Mouse (Mus musculus) heart, postnatal 14 days (tissue): ENCODE data around the gene Eva1c. TPM values are rescaled to one million over a fixed set of nuclear protein-coding genes. Genes with fewer than 3 reads are reported as not detected.

Experiments
- DNase-seq, 2 experiments: peaks; one replicate each; pipeline ENCODE4 v3.0.0; 2021 to 2022
- intact Hi-C: fragments of 180-260 bp; cut with DNase I; formaldehyde crosslinking; loops from one replicate; pipeline ENCODE4 v1.15.1; 2025
- long read RNA-seq, 2 experiments: library from polyadenylated mRNA; stranded (forward); transcript quantifications; one replicate each; pipeline ENCODE4 v2.0.0; 2021
- total RNA-seq, 2 experiments: library from RNA; stranded (reverse); gene quantifications; 2 replicates each; pipeline ENCODE4 v1.2.3; 2021

Eva1c gene
- 1 to 10 TPM; 2.3 to 2.7 TPM for total RNA-seq
- long read RNA-seq, experiment 1, partial matches to known transcripts, result 0 of 3 reads
- long read RNA-seq, experiment 1, other reads (novel, unspliced or antisense), result 1 of 3 reads
- long read RNA-seq, experiment 2, result 0 reads

DNA sequence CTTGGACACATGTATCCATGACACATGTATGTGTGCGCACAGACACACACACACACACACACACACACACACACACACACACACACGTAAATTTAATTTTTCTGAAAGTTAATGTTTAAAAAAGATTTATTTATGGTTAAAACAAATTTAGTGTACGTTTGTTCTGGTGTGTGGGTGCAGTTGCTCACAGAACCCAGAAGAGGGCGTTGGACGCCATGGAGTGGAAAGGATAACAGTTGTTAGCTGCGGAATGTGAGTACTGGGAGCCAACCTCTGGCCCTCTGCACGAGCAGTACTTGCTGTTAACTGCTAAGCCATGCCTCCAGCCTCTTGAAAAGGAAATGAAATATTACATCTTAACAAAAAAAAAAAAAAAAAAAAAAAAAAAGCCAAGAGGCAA lies at the start of gene Eva1c:
Eva1c (plus strand) TSS at position 263 of the 400 bp plus-strand sequence.
- no peak for DNase-seq
- intact Hi-C loops, result loop anchor here (5.0 kb wide), 1 partner anchor 186 kb away; the partner anchor contains the start of gene Synj1

DNA sequence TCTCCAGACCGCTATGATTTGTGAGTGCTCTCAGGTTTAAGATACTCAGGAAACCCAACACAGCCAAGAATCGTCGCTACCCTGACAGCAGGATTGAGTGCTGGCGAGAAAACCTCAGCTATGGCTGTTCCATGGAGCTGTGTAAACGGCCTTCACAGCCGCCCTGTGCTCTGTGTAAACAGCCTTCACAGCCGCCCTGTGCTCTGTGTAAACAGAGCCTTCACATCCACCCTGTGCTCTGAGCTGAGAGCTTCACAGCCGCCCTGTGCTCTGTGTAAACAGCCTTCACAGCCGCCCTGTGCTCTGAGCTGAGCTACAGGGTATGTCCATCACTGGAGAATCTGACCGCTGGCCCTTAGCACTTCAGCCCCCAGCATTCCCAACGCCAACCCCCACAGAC lies 46.7 kb upstream of the Eva1c start:
- DNase-seq, result no peak
- intact Hi-C loops, result no loop called here

DNA sequence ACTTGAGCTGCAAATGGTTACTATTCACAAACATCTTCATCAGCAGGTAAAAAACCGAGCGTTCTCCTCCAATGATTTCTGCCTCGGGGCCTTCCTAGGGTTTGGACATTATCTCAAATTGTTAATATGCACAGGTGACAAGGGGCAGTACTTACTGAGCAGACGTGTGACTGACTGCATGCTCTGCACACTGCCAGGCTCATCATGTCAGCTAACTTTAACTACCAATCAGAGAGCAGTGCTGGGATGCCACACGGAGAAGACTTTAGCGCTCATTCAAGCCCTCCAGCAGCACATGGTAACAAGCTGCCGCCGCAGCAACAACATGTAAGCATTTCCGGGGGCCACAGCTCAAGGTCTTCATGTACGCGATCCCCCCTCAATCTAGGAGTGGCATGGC lies 43.2 kb upstream of the Eva1c start:
- intact Hi-C loops, result no loop called here
- DNase-seq, result no peak

DNA sequence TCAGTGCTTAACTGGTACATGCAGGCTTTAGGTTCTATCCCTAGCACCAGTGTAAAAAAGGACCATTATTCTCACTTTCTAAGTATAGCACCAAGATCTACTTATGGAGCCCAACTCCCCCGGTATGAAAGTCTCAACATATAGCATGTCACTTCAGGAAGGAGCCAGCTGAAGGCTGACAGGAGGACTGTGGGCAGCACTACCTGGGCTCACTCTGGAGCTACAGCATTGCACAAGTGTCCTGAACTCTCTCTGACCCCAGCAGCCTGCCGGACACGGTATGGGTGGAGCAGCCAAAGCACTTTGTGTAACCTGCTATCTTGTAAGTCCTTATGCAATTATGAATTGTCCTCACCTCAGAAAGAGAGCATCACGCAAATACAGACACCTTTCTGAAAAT lies 41.3 kb upstream of the Eva1c start:
- no peak for DNase-seq
- intact Hi-C loops, result no loop called here

- intact Hi-C loops, result no loop called here
- no peak for DNase-seq
These were observed 37.9 kb upstream of the Eva1c start for GRCm38 (mm10) chr16:90788580-90788979.

GRCm38 (mm10) chr16:90790946-90791345 lies 35.6 kb upstream of the Eva1c start:
- intact Hi-C loops, result no loop called here

DNA sequence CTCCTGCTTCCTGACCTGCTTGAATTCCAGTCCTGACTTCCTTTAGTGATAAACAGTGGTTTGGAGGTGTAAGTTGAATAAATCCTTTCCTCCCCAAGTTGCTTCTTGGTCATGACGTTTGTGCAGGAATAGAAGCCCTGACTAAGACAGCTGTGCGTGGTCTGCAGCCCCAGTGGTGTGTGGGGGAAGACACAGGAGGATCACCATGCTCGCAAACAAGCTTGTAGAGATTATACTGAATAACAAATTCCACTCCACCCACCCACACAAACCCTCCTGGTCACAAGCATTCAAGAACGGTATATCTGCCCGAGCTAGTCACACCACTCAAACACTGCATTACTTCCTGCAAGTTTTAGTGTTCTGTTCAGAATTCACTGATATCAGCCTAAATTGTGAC lies 34.5 kb upstream of the Eva1c start:
- DNase-seq, result no peak
- intact Hi-C loops, result no loop called here

More at GRCm38 (mm10) chr16:90790946-90791345, 35.6 kb upstream of the Eva1c start:
- no peak for DNase-seq

DNA sequence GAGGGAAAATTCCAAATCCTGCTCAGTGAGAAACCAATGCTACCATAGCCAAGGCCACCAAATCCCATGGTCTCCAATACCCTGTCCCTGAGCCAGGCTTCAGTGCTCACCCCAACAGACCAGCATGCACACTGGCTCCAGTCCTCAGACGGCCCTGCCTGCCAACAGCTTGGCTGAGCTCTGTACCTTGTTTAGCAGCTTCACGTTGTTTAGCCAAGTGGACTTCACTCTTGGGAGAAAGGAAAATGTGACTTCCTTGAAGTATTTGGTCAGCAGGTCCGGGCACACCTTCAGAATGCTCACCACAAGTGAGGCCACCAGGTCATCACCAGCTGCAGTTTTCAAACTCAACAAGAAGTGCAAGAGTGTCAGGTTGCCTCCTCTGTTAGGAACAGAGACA lies 34.0 kb upstream of the Eva1c start:
- intact Hi-C loops, result no loop called here
- DNase-seq, result no peak

- intact Hi-C loops, result no loop called here
- DNase-seq, result no peak
These were observed 31.8 kb upstream of the Eva1c start for GRCm38 (mm10) chr16:90794708-90795107.

- intact Hi-C loops, result no loop called here
- DNase-seq, result no peak
These were observed 28.1 kb upstream of the Eva1c start for GRCm38 (mm10) chr16:90798446-90798845.

DNA sequence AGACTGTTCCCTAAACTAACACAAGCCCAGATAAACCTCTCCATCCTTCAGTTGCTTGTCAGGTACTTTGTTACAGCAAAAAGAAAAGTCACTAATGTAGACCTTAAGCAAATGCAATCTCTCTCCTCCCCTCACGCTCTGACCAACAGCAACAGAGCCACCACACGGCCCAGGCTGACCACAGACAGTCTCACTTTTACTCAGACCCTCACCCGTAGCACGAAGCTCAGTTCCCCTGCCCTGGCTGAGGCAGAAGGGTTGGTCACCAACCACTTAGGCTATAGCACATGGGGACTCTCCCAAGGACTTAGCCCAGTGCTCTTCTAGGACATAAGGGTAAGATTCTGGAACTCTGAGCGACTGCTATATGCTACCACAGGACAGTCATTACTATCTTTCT lies 27.7 kb upstream of the Eva1c start:
- no peak for DNase-seq
- intact Hi-C loops, result no loop called here

DNA sequence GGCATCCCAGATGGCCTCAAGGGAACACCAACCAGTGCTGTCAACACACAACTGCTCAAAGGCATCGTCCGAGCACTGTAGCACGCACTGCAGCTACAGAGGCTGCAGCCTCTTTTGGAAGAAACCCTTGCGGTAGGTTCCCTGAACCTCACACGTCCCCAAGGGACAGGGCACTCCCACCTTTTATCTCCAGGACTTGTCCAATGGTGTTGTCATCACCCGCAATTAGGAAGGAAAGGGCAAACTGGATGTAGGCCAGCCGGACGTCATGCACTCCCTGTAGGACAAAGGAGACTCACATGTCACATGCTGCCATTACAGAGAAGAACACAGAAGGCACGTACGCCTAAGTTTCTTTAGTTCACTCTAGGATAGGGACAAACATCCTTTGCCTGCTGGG lies 26.7 kb upstream of the Eva1c start:
- intact Hi-C loops, result loop anchor here (10.0 kb wide), 1 partner anchor 175 kb away; no protein-coding TSS in a partner anchor
- DNase-seq, result peak; percentile 59 to 69

DNA sequence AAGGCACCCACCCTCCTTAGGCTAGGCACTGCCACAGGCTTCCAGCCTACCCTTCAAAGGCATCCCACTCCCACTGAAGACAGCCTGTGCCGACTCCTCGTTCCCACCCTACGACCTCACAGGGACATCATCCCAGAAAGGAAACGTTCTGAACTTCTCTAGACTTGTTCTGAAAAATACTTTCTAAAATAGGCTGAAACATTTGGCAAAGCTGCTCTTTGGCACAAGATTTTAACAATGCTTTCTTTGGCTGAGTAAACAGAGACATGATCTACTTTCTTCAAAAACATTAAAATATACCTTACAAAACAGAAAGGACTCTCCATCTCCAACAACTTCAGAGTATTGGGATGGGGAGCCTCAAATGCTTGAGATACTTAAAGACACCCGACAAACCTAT lies 25.3 kb upstream of the Eva1c start:
- peak in 1 of 2 experiments; percentile 7 for DNase-seq
- intact Hi-C loops, result loop anchor here (10.0 kb wide), 1 partner anchor 176 kb away; no protein-coding TSS in a partner anchor

DNA sequence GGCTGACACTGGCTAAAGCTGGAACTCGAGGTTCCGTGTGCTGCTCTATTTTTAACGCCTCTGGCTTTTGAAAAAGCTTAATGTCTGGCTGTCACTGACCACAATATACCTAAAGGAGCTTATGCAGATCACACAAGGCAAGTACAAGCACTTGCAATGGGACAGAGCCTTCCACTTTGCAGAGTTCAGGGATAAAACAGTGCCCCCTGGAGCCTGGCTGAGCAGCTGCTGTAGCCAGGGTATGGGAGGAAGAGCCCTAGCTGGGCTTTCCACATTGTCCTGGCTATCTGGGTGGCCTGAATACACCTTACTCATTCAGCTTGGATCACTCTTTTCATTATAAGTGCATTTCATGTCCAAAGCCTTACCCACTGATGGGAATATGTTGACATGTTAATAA lies 24.6 kb upstream of the Eva1c start:
- peak; percentile 20 to 23 for DNase-seq

GRCm38 (mm10) chr16:90804466-90804865 lies 22.1 kb upstream of the Eva1c start:
- intact Hi-C loops, result loop anchor here (10.0 kb wide), 1 partner anchor 180 kb away; no protein-coding TSS in a partner anchor

More for the DNA sequence above, 24.6 kb upstream of the Eva1c start:
- intact Hi-C loops, result loop anchor here (10.0 kb wide), 1 partner anchor 177 kb away; no protein-coding TSS in a partner anchor

DNA sequence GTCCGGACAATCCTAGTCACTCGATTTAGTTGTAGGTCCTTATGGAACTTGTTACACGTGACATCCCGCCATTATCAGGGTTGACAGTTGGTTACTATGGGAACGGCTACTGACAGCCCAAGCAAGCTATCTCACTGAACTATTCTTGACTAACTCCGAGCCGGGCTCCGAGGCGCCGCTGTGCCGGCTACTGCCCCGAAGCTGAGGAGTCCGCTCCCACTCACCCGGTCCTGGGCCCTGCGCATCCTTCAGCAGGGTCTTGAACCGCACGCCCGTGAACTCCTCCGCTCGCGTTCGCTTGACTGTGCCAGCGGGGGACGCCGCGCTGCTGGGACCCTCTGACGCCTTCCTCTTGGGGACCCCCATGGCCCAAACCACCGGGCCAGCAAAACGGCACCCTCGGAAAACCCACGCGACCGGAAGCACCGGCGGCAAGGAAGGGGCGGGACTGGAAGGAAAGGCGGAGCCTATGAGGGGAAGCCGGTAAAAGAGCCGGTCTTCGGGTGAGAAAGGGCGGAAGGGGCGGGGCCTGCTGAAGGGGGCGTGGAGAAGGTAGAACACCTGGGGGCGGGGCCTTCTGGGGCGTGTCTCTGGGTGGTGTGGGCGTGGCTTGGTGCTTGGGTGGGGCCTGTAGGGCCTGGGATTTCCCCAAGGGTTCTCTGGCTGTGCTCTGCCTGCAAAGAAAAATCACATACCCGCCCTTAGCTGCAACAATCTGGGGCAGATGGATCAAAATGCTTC lies 16.4 kb upstream of the Eva1c start, which contains the start of gene Urb1:
Urb1 (minus strand) TSS at position 439 of the 741 bp plus-strand sequence.
- intact Hi-C loops, result loop anchor here (5.0 to 10.0 kb wide), 2 partner anchors 122 to 185 kb away; no protein-coding TSS in a partner anchor
- DNase-seq, result peak; percentile 97 to 99

More at GRCm38 (mm10) chr16:90804466-90804865, 22.1 kb upstream of the Eva1c start:
- DNase-seq, result no peak

GRCm38 (mm10) chr16:90810716-90811256 lies 15.7 kb upstream of the Eva1c start:
- DNase-seq, result no peak

GRCm38 (mm10) chr16:90812086-90812485 lies 14.4 kb upstream of the Eva1c start:
- intact Hi-C loops, result loop anchor here (5.0 kb wide), 1 partner anchor 120 kb away; no protein-coding TSS in a partner anchor
- no peak for DNase-seq

More at GRCm38 (mm10) chr16:90810716-90811256, 15.7 kb upstream of the Eva1c start:
- intact Hi-C loops, result loop anchor here (5.0 kb wide), 1 partner anchor 122 kb away; no protein-coding TSS in a partner anchor

GRCm38 (mm10) chr16:90820326-90820725 lies 6.2 kb upstream of the Eva1c start:
- DNase-seq, result no peak
- intact Hi-C loops, result no loop called here

DNA sequence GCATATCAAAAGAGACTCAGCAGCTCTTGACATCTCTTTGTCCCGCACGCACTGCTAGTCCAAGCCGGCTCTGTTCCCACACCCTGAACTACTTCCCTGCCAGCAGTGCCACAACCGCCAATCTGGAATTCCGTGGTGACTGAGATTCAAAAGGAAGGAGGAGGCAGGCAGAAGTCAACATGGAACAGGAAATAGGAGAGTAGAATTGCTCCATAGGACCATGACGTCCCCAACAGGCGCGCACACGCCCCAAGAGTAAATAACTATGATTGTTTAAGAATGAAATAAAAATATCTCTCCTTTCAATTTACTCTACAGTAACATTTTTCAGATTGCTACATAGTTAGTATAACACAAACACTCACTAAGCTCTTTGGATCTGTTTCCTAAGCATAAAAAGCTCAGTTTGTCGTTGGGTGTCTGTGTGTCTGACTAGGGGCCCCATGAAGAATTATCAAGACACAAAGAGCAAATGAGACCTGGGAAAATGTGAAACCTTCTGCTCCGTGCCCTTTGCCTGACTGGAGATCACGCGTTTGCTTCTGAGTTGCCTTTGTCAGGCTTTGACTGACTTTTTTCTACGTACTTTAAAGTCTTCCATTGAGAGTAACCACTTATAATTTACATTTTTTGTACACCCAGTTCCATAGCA lies 5.3 kb upstream of the Eva1c start:
- no peak for DNase-seq
- intact Hi-C loops, result no loop called here
